Mouse (Mus musculus): Measurements from ENCODE around the gene Prickle1.

- TF ChIP-seq CTCF (IDR thresholded peaks at IDR 0.05; ENCODE audit: low read depth) (no peak), EP300 (IDR thresholded peaks at IDR 0.05; ENCODE audit: low read depth) (no peak)
Measured at GRCm38 (mm10) chr15:93630001-93630541, 34.4 kb upstream of the Prickle1 start.
